Mouse (Mus musculus) limb, embryonic 14.5 days (tissue): Measurements from ENCODE around the gene Gli1. TPM values are rescaled to one million over a fixed set of nuclear protein-coding genes. Genes with fewer than 3 reads are reported as not detected.

Experiments used
- ATAC-seq: fragments of 200-750 bp; cut with Nextera tagmentation; 2 replicates; pipeline ENCODE4 v1.8.0; 2017; ENCODE audit warnings: low read depth, moderate number of reproducible peaks, moderate TSS enrichment; ENCODE audit not compliant: low FRiP score
- DNase-seq: peaks from one replicate; pipeline ENCODE4 v3.0.0-alpha.2; 2015; ENCODE audit warnings: low spot score
- H3K27ac ChIP-seq: fragments of 300-500 bp; sonication (generic); replicated peaks from 2 replicates; pipeline ENCODE4 v1.5.1; 2014; ENCODE audit warnings: low read depth, mild to moderate bottlenecking, low read length, moderate library complexity, mixed read lengths
- H3K27me3 ChIP-seq: fragments of 300-500 bp; sonication (generic); 2 replicates; pipeline ENCODE4 v1.6.1; 2014; ENCODE audit warnings: low read length, mixed read lengths; ENCODE audit not compliant: control insufficient read depth, insufficient read depth
- H3K36me3 ChIP-seq: fragments of 300-500 bp; sonication (generic); 2 replicates; pipeline ENCODE4 v1.6.1; 2014; ENCODE audit warnings: mild to moderate bottlenecking, low read length, moderate library complexity, mixed read lengths; ENCODE audit not compliant: control insufficient read depth, insufficient read depth
- H3K4me1 ChIP-seq: fragments of 300-500 bp; sonication (generic); 2 replicates; pipeline ENCODE4 v1.6.1; 2014; ENCODE audit warnings: antibody characterized with exemption, low read length, mixed read lengths; ENCODE audit not compliant: control insufficient read depth, insufficient read depth
- H3K4me2 ChIP-seq: fragments of 300-500 bp; sonication (generic); replicated peaks from 2 replicates; pipeline ENCODE4 v1.6.1; 2014; ENCODE audit warnings: low read depth, mild to moderate bottlenecking, low read length, moderate library complexity; ENCODE audit not compliant: severe bottlenecking
- H3K4me3 ChIP-seq: fragments of 300-500 bp; sonication (generic); replicated peaks from 2 replicates; pipeline ENCODE4 v1.5.1; 2014; ENCODE audit warnings: low read length
- H3K9ac ChIP-seq: fragments of 300-500 bp; sonication (generic); 2 replicates; pipeline ENCODE4 v1.6.1; 2014; ENCODE audit warnings: mild to moderate bottlenecking, low read depth, low read length, moderate library complexity; ENCODE audit not compliant: severe bottlenecking
- H3K9me3 ChIP-seq: fragments of 300-500 bp; sonication (generic); 2 replicates; pipeline ENCODE4 v1.6.1; 2016; ENCODE audit warnings: low read length; ENCODE audit not compliant: control insufficient read depth
- POLR2A ChIP-seq: fragments of 200-500 bp; IDR thresholded peaks from 2 replicates; pipeline ENCODE4 v1.8.0; 2012; ENCODE audit warnings: inconsistent platforms, mild to moderate bottlenecking, moderate library complexity, borderline replicate concordance; ENCODE audit not compliant: insufficient read depth, insufficient read length; ENCODE audit errors: extremely low read depth
- WGBS: fragments of 180-500 bp; shearing (Covaris S2); extraction: QIAGEN DNeasy Blood & Tissue Kit; methylation state at CpG from one replicate; pipeline ENCODE4 v1.1.7; 2014; 5-methylcytosine and 5-hydroxymethylcytosine counted together
- polyA plus RNA-seq, 2 experiments: library from polyadenylated mRNA; depleted of rRNA in 1 of 2; stranded (reverse) in 1 of 2; unstranded in 1 of 2; fragments of >200 nt; fragmentation: Nextera tagmentation in 1 of 2; extraction: Ambion mirVana in 1 of 2; gene quantifications; 2 replicates each; pipeline versions ENCODE4 v1.2.1 to v1.2.3; 2012 to 2014

The Gli1 gene
- polyA plus RNA-seq (2012; rRNA removed), result 118 and 157 TPM in 2 replicates
- 16.4 and 19.9 TPM in 2 replicates for polyA plus RNA-seq (2014; fragmentation: Nextera tagmentation; extraction: Ambion mirVana)

DNA sequence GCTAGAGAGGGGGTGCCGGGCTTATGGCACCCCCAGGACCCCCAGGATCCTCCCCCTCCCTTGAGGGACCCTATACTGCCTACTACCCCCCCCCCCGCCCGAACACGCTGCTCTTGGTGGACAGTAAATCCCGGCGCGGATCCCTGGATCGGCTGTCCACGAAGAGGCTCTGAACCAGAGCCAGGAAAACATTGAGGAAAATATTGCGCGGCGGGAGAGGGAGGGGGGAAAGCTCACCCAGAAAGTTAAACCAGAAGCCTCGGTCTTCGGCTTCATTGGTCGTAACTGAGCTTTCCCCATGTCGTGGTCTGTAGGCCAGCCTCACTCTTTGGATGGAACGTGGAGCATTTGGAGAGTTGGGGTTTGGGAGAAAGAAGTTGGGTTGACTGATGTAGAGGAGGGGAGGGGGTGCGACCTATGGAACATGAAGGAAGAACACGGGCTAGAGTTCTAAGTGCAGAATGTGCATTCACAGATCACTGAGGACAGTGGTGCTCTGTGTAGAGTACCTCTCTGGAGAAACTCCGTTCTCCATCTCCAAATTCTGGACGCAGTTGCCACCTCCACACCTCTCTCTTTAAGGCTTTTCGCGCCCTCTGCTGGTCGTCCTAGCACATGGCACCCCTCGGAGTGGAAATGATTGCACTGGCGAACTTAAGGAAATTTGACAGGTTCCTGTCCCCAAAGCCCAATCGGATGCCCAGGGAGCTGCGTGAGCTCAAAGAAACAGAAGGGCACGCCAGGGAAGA lies at the start of gene Gli1:
Gli1 (minus strand) TSS at position 84 of the 749 bp plus-strand sequence.
- WGBS, result under 1% methylated on average over 29 of the region's 29 CpGs
- Histone ChIP-seq H3K27ac (peak within 1 kb of the TSS; percentile 95), H3K4me1 (no peaks in the 10 kb centered on the region), H3K4me2 (peak within 1 kb of the TSS; percentile 92), H3K4me3 (peak within 1 kb of the TSS; percentile 50), H3K9me3 (no peaks in the 10 kb centered on the region), H3K27me3 (no peaks in the 10 kb centered on the region), H3K9ac (peak within 1 kb of the TSS; percentile 59), H3K36me3 (0 out of 2 replicates have a peak, but pooled peaks cover 9% of the 10 kb centered on the region)
- no peak for TF ChIP-seq POLR2A
- ATAC-seq (peak; percentile 36), DNase-seq (peak; percentile 85)

DNA sequence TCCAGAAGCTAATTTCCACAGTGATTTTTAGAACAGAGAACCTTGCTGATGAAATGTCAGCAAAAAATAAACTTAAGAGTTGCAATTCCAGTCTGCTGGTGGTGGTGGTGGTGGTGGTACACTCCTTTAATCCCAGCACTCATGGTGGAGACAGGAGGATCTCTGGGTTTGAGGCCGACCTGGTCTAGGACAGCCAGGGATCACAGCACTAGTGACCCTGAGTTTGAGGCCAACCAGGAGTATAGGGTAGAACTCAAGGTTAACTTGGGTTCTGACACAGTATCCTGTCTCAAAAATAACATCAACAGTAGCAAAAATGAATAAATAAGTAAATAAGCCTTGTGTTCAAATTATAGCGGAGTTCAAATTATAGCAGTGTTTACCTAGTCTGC lies 40.0 kb upstream of the Gli1 start:
- no peak for TF ChIP-seq POLR2A
- Histone ChIP-seq H3K9ac (peak overlapping the region; percentile 88), H3K4me3 (peak overlapping the region; percentile 73), H3K36me3 (no peaks in the 10 kb centered on the region), H3K27me3 (no peaks in the 10 kb centered on the region), H3K4me2 (peak overlapping the region; percentile 62), H3K27ac (peak overlapping the region; percentile 96), H3K9me3 (no peaks in the 10 kb centered on the region), H3K4me1 (peaks cover 9% of the 10 kb centered on the region)
- 51% methylated on average over 2 of the region's 2 CpGs for WGBS
- ATAC-seq (no peak), DNase-seq (no peak)

- Histone ChIP-seq H3K4me2 (peak overlapping the region; percentile 62), H3K27me3 (no peaks in the 10 kb centered on the region), H3K27ac (peak overlapping the region; percentile 96), H3K9ac (peak overlapping the region; percentile 88), H3K9me3 (no peaks in the 10 kb centered on the region), H3K36me3 (no peaks in the 10 kb centered on the region), H3K4me1 (peaks cover 9% of the 10 kb centered on the region), H3K4me3 (peak overlapping the region; percentile 73)
- TF ChIP-seq POLR2A, result peak; percentile 51; the same call in 1 of the 2 replicates
- DNase-seq (peak; percentile 65), ATAC-seq (peak; percentile 83)
- WGBS, result under 1% methylated on average over 24 of the region's 79 CpGs
Measured at GRCm38 (mm10) chr10:127380767-127381742, 39.3 kb upstream of the Gli1 start.

DNA sequence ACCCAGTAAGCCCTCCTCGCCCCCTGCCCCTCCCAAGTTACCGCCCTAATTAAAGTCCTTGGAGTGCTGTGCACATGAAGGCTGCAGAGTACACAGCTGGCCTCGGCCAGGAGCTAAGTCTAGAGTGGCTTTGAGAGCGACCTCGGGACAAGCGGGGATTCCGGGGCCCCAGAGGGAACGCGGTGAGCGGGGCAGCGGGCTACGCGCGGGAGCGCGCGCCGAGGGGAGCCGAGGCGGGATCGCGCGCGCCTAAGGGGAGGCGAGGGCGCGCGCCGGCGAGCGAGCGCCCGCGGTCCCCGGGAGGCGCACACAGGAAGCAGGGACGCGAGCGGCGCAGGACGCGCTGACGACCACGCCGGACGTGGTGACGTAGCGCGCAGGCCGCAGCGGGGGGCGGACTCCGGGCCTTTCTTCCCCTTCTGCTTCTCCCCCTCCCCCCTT lies 38.5 kb upstream of the Gli1 start, which contains the start of gene R3hdm2:
R3hdm2 (plus strand) TSS at position 77 of the 441 bp plus-strand sequence.
- H3K9me3 ChIP-seq, result no peaks in the 10 kb centered on the region
- no peak for TF ChIP-seq POLR2A
- H3K27ac ChIP-seq, result peak within 1 kb of the TSS; percentile 96
- peak within 1 kb of the TSS; percentile 73 for H3K4me3 ChIP-seq
- peak within 1 kb of the TSS; percentile 62 for H3K4me2 ChIP-seq
- WGBS, result 1% methylated on average over 20 of the region's 53 CpGs
- no peaks in the 10 kb centered on the region for H3K27me3 ChIP-seq
- ATAC-seq (peak; percentile 95), DNase-seq (peak; percentile 97)
- H3K9ac ChIP-seq, result peak within 1 kb of the TSS; percentile 88
- H3K36me3 ChIP-seq, result no peaks in the 10 kb centered on the region
- H3K4me1 ChIP-seq, result peaks cover 9% of the 10 kb centered on the region

- no peak for DNase-seq
- H3K36me3 ChIP-seq, result no peaks in the 10 kb centered on the region
- no peaks in the 10 kb centered on the region for H3K9me3 ChIP-seq
- peak overlapping the region; percentile 73 for H3K4me3 ChIP-seq
- H3K4me1 ChIP-seq, result peaks cover 9% of the 10 kb centered on the region
- ATAC-seq, result no peak
- TF ChIP-seq POLR2A, result no peak
- H3K4me2 ChIP-seq, result peak overlapping the region; percentile 54
- H3K27ac ChIP-seq, result peak overlapping the region; percentile 96
- no peaks in the 10 kb centered on the region for H3K27me3 ChIP-seq
- 86% methylated on average over 8 of the region's 8 CpGs for WGBS
- H3K9ac ChIP-seq, result peak overlapping the region; percentile 88; the same call in 1 of the 2 replicates
Measured at GRCm38 (mm10) chr10:127379654-127380053, 37.9 kb upstream of the Gli1 start.
